Mouse (Mus musculus): ENCODE measurements at regions not wholly inside any gene's neighbourhood (a gene's known extent, or its start where the extent isn't known, plus 50 kb on each side); places are given as distances from the start of the nearest gene placed in this dataset.
A peak's percentile ranks its signal among the peaks of the same experiment; 100 is the strongest.

DNA sequence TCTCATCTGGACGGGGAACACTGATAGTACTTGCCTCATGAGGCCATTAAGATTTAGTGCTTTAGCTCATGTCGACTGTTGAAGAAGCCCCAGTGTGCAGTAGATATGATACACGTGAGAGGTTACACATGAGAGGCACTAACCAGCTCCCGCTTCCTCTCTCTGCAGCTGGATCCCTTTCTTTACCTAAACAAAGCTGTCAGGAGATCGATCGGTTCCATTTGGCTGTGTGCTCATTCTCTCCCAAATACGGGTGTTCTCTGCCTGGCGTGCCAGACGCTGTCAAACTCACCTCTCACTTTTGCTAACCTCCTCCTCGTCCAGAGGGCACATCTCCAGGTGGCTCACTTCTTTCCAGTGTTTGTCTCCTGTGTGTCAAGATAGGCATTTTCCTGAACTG lies 139.3 kb upstream of the Smlr1 start:
- Histone ChIP-seq H3K9me3 (ENCODE audit: low read length) (no peaks in the 10 kb centered on the region), H3K36me3 (ENCODE audit: insufficient read depth, low read length) (no peaks in the 10 kb centered on the region), H3K27me3 (replicated peaks; ENCODE audit: insufficient read depth, low read length) (no peaks in the 10 kb centered on the region), H3K9ac (replicated peaks; ENCODE audit: low read depth) (no peak overlapping the region), H3K4me3 (ENCODE audit: low read depth, low read length) (no peak overlapping the region), H3K27ac (ENCODE audit: low read length) (no peak overlapping the region), H3K4me1 (ENCODE audit: insufficient read depth, low read depth, low read length) (no peaks in the 10 kb centered on the region), H3K4me2 (replicated peaks; ENCODE audit: low read depth, low read length) (no peak overlapping the region)
- TF ChIP-seq CTCF (IDR thresholded peaks at IDR 0.05) (no peak), EP300 (IDR thresholded peaks at IDR 0.05) (no peak)
- DNase-seq (ENCODE audit: low spot score) (no peak), ATAC-seq (no peak)
- 26% methylated on average over 10 of the region's 10 CpGs for WGBS

DNA sequence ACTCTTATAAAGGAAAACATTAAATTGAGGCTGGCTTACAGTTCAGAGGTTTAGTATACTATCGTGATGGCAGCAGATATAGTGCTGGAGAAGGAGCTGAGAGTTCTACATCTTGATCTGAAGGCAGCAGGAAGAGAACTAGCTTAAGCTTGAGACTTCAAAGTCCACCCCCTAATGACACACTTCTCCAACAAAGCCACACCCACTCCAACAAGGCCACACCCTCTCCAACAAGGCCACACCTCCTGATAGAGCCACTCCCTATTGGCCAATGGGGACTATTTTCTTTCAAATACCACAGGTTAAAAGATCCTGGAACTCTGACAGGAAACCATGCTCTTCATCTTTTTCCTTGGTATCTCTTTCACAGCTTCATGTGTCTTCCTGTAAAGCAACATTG lies 134.0 kb upstream of the Smlr1 start:
- Histone ChIP-seq H3K4me3 (ENCODE audit: low read depth, low read length) (no peak overlapping the region), H3K4me2 (replicated peaks; ENCODE audit: low read depth, low read length) (no peak overlapping the region), H3K27me3 (replicated peaks; ENCODE audit: insufficient read depth, low read length) (no peaks in the 10 kb centered on the region), H3K27ac (ENCODE audit: low read length) (no peak overlapping the region), H3K36me3 (ENCODE audit: insufficient read depth, low read length) (no peaks in the 10 kb centered on the region), H3K9ac (replicated peaks; ENCODE audit: low read depth) (no peak overlapping the region), H3K9me3 (ENCODE audit: low read length) (no peaks in the 10 kb centered on the region), H3K4me1 (ENCODE audit: insufficient read depth, low read depth, low read length) (no peaks in the 10 kb centered on the region)
- ATAC-seq = no peak
- WGBS = 68% methylated on average over 1 of the region's 1 CpGs
- no peak for DNase-seq (ENCODE audit: low spot score)
- no peak for TF ChIP-seq EP300 (IDR thresholded peaks at IDR 0.05)
- TF ChIP-seq CTCF (IDR thresholded peaks at IDR 0.05) = no peak

DNA sequence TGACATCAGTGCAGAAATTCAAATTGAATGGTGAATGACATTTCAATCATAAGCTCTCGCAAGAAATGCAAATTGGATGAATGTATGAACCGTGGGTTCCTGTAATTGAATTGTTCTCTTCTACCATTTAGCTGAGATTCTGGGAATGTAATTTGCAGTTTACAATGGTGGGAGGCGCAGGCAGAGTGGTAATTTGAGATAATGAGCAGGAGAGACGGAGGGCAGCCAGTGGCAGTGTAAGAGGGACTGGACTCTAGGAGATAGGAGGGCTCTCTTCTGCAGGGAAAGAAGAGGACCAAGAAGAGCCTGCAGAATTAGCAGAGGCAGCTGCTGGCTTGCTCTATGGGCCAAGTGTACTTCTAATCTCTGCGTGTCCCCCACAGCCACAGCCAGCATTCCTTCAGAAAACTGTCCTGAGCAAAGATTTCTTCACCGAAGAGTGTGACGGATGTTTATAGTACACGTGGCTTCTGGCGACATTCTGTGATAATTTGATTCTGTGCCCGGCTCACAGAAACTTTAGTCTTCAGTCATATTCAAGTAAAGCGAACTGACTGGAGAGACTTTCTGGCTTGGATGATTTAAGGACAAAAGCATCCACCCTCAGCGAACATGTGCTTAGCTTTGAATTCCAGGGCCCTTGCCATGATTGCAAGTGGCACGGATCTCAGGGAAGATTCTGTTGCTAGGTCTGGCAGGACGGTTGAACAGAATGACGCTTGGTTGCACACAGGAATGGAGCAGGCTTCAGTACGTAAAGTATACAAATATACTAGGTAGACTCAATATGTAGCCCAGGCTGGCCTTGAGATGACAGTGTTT lies 116.9 kb upstream of the Smlr1 start:
- DNase-seq (ENCODE audit: low spot score) = peak; percentile 13
- TF ChIP-seq CTCF (IDR thresholded peaks at IDR 0.05) (no peak), EP300 (IDR thresholded peaks at IDR 0.05) (no peak)
- no peak for ATAC-seq
- no peak overlapping the region for H3K9ac ChIP-seq (replicated peaks; ENCODE audit: low read depth)
- no peaks in the 10 kb centered on the region for H3K27me3 ChIP-seq (replicated peaks; ENCODE audit: insufficient read depth, low read length)
- no peaks in the 10 kb centered on the region for H3K9me3 ChIP-seq (ENCODE audit: low read length)
- H3K4me1 ChIP-seq (ENCODE audit: insufficient read depth, low read depth, low read length) = no peaks in the 10 kb centered on the region
- 52% methylated on average over 16 of the region's 16 CpGs for WGBS
- H3K27ac ChIP-seq (ENCODE audit: low read length) = no peak overlapping the region
- no peak overlapping the region for H3K4me2 ChIP-seq (replicated peaks; ENCODE audit: low read depth, low read length)
- no peak overlapping the region for H3K4me3 ChIP-seq (ENCODE audit: low read depth, low read length)
- no peaks in the 10 kb centered on the region for H3K36me3 ChIP-seq (ENCODE audit: insufficient read depth, low read length)

DNA sequence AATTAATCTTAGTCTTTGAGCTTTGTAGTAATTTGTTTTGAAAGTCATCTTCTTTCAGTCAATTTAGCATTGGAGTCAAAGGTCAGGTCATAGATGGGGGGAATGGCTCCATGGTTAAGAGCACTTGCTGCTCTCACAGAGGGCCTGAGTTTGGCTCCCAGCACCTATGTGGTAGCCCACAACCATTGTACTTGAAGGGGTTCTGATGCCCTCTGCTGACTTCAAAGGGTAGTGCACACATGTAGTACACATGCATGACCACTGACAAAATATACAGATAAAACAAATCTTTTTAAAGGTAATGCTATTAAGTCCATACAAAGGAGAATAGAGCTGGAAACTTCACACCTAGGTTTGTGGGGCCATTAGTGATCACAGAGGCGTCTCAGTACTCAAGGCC lies 111.7 kb upstream of the Smlr1 start:
- TF ChIP-seq CTCF (IDR thresholded peaks at IDR 0.05) (no peak), EP300 (IDR thresholded peaks at IDR 0.05) (no peak)

DNA sequence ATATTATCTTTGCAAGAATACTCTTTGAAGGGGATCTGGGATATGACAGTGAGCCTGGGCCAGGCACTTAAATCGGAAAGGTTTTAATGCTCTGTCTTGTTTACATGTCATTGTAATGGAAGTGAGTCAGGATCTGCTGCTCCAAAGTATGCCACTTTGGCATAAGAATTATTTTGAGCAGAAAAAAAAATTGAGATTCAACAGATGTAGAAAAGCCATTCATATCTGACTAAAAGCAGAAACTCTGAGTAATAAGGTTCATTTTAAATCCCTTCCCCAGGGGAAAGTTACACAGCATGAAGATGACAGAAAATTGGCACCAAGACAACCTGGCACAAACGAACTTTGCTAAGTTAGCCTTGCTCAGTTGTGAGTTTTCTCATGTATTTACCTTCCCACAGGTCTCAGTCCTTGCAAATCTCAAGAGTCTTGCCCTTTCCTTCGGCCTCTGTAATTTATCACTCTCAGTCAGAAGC lies 107.5 kb upstream of the Smlr1 start:
- H3K36me3 ChIP-seq (ENCODE audit: insufficient read depth, low read length) = no peaks in the 10 kb centered on the region
- no peaks in the 10 kb centered on the region for H3K4me1 ChIP-seq (ENCODE audit: insufficient read depth, low read depth, low read length)
- no peaks in the 10 kb centered on the region for H3K27me3 ChIP-seq (replicated peaks; ENCODE audit: insufficient read depth, low read length)
- ATAC-seq (no peak), DNase-seq (ENCODE audit: low spot score) (no peak)
- no peak overlapping the region for H3K9ac ChIP-seq (replicated peaks; ENCODE audit: low read depth)
- H3K27ac ChIP-seq (ENCODE audit: low read length) = no peak overlapping the region
- no peak overlapping the region for H3K4me3 ChIP-seq (ENCODE audit: low read depth, low read length)
- no peak overlapping the region for H3K4me2 ChIP-seq (replicated peaks; ENCODE audit: low read depth, low read length)
- TF ChIP-seq CTCF (IDR thresholded peaks at IDR 0.05) (no peak), EP300 (IDR thresholded peaks at IDR 0.05) (no peak)
- H3K9me3 ChIP-seq (ENCODE audit: low read length) = no peaks in the 10 kb centered on the region
- WGBS = 36% methylated on average over 3 of the region's 3 CpGs

More for the DNA sequence above, 111.7 kb upstream of the Smlr1 start:
- Histone ChIP-seq H3K4me2 (replicated peaks; ENCODE audit: low read depth, low read length) (no peak overlapping the region), H3K4me1 (ENCODE audit: insufficient read depth, low read depth, low read length) (no peaks in the 10 kb centered on the region), H3K9me3 (ENCODE audit: low read length) (no peaks in the 10 kb centered on the region), H3K9ac (replicated peaks; ENCODE audit: low read depth) (no peak overlapping the region), H3K27me3 (replicated peaks; ENCODE audit: insufficient read depth, low read length) (no peaks in the 10 kb centered on the region), H3K36me3 (ENCODE audit: insufficient read depth, low read length) (no peaks in the 10 kb centered on the region), H3K4me3 (ENCODE audit: low read depth, low read length) (no peak overlapping the region), H3K27ac (ENCODE audit: low read length) (no peak overlapping the region)
- ATAC-seq = no peak
- DNase-seq (ENCODE audit: low spot score) = no peak
- 73% methylated on average over 1 of the region's 1 CpGs for WGBS

DNA sequence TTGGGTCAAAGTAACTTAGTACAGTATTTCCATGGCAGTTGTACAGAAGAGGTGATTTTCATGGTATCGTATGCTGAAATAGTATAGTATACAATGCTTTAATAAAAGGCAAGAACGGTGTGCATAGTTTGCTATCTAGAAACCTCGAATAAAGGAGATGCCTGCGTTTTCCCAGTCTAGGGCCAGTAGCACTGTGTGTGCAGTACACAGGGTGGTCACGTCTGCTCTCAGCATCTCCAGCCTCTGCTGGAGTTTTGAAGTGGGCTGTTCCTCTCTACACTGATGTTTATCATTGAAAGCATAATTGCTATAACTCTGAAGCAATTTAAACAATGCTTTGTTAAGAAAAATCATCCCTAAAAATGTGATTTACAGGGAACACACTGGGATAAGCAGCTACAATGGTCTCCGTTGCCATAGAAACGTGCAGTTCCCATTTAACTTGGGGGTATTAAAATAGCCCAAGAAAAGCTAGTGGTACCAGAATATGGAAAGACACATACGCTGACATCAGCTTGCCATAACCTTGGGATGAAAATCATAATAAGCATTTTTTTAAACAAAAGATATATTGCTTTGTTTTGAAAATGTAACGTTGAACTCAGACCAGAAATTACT lies 106.1 kb upstream of the Smlr1 start:
- TF ChIP-seq EP300 (IDR thresholded peaks at IDR 0.05) = no peak
- TF ChIP-seq CTCF (IDR thresholded peaks at IDR 0.05) = no peak
- Histone ChIP-seq H3K27me3 (replicated peaks; ENCODE audit: insufficient read depth, low read length) (no peaks in the 10 kb centered on the region), H3K4me1 (ENCODE audit: insufficient read depth, low read depth, low read length) (no peaks in the 10 kb centered on the region), H3K4me2 (replicated peaks; ENCODE audit: low read depth, low read length) (no peak overlapping the region), H3K4me3 (ENCODE audit: low read depth, low read length) (no peak overlapping the region), H3K27ac (ENCODE audit: low read length) (no peak overlapping the region), H3K9ac (replicated peaks; ENCODE audit: low read depth) (no peak overlapping the region), H3K36me3 (ENCODE audit: insufficient read depth, low read length) (no peaks in the 10 kb centered on the region), H3K9me3 (ENCODE audit: low read length) (no peaks in the 10 kb centered on the region)
- whole genome bisulfite sequencing = 86% methylated on average over 9 of the region's 9 CpGs
- ATAC-seq (no peak), DNase-seq (ENCODE audit: low spot score) (no peak)
